Mouse (Mus musculus): ENCODE measurements at regions not wholly inside any gene's neighbourhood (a gene's known extent, or its start where the extent isn't known, plus 50 kb on each side); places are given as distances from the start of the nearest gene placed in this dataset.

- TF ChIP-seq EP300 (IDR thresholded peaks at IDR 0.05; ENCODE audit: low read depth) (no peak), CTCF (IDR thresholded peaks at IDR 0.05; ENCODE audit: low read depth) (no peak)
- no peaks in the 10 kb centered on the region for H3K9me3 ChIP-seq (replicated peaks; ENCODE audit: control insufficient read depth, low read length)
- H3K27ac ChIP-seq (ENCODE audit: low read depth): no peak overlapping the region
- DNase-seq (ENCODE audit: low spot score) (no peak), ATAC-seq (ENCODE audit: insufficient read depth, low read depth) (no peak)
- no peaks in the 10 kb centered on the region for H3K27me3 ChIP-seq (ENCODE audit: control insufficient read depth, insufficient read depth, low read length)
- H3K4me1 ChIP-seq (ENCODE audit: control insufficient read depth, insufficient read depth): peaks cover 7% of the 10 kb centered on the region
- H3K36me3 ChIP-seq (replicated peaks; ENCODE audit: control insufficient read depth, insufficient read depth, low read length): no peaks in the 10 kb centered on the region
- H3K9ac ChIP-seq (replicated peaks; ENCODE audit: low read depth, low read length): no peak overlapping the region
- no peak overlapping the region for H3K4me3 ChIP-seq (ENCODE audit: low read depth, low read length)
- 78% methylated on average over 9 of the region's 9 CpGs for WGBS
- no peak overlapping the region for H3K4me2 ChIP-seq (ENCODE audit: low read depth, low read length)
Observed at GRCm38 (mm10) chr12:78072935-78073334, 121.1 kb upstream of the Gm6657 start.

DNA sequence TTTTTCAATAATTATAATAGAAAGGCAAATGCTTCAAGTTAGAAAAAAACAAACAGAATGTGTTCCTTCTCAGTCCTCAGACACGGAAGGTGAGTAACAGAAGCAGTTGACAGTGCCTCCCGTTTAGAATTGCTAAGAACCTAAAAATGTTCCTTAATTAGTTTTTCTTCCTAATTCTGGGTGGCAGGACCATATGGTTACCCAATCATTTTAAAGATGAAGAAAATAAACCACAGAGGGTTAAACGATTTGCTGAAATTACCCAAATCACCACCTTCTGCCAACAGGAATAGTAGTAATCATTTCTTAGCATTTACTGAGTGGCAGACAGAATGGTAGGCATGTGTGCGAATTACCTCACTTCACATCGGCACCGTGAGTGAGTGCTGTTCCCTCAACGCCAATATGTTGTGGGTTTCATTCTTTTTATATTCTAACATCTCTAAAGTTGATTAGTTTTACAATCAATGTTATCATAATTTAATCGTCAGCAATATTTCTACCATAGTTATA lies 119.7 kb upstream of the Gm6657 start:
- ATAC-seq (ENCODE audit: insufficient read depth, low read depth): no peak
- no peak overlapping the region for H3K4me3 ChIP-seq (ENCODE audit: low read depth, low read length)
- TF ChIP-seq EP300 (IDR thresholded peaks at IDR 0.05; ENCODE audit: low read depth): no peak
- no peak for TF ChIP-seq CTCF (IDR thresholded peaks at IDR 0.05; ENCODE audit: low read depth)
- H3K27me3 ChIP-seq (ENCODE audit: control insufficient read depth, insufficient read depth, low read length): no peaks in the 10 kb centered on the region
- H3K36me3 ChIP-seq (replicated peaks; ENCODE audit: control insufficient read depth, insufficient read depth, low read length): no peaks in the 10 kb centered on the region
- WGBS: 85% methylated on average over 8 of the region's 8 CpGs
- no peaks in the 10 kb centered on the region for H3K9me3 ChIP-seq (replicated peaks; ENCODE audit: control insufficient read depth, low read length)
- peaks cover 7% of the 10 kb centered on the region for H3K4me1 ChIP-seq (ENCODE audit: control insufficient read depth, insufficient read depth)
- H3K4me2 ChIP-seq (ENCODE audit: low read depth, low read length): no peak overlapping the region
- H3K9ac ChIP-seq (replicated peaks; ENCODE audit: low read depth, low read length): no peak overlapping the region
- DNase-seq (ENCODE audit: low spot score): no peak
- H3K27ac ChIP-seq (ENCODE audit: low read depth): no peak overlapping the region

DNA sequence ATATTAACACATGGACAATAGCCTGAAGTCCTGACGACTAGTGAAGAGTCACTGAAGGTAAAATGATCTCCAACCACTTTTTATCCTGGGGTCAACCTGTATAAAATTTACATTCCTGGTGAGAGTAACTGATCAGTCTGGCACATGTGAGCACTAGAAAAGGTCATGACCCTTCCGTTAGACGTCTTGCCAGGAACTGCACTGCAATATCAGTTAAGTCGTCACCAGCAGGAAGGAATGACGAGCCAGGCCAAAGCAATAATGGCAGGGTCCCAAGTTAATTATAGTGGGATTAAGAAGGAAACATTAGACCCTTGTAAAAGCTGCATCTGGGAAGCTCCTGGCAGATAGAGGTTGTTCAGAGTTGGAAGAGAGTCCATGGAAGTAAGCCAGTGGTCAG lies 116.8 kb upstream of the Gm6657 start:
- no peaks in the 10 kb centered on the region for H3K9me3 ChIP-seq (replicated peaks; ENCODE audit: control insufficient read depth, low read length)
- H3K27ac ChIP-seq (ENCODE audit: low read depth): no peak overlapping the region
- no peaks in the 10 kb centered on the region for H3K36me3 ChIP-seq (replicated peaks; ENCODE audit: control insufficient read depth, insufficient read depth, low read length)
- no peak overlapping the region for H3K4me2 ChIP-seq (ENCODE audit: low read depth, low read length)
- TF ChIP-seq CTCF (IDR thresholded peaks at IDR 0.05; ENCODE audit: low read depth): no peak
- TF ChIP-seq EP300 (IDR thresholded peaks at IDR 0.05; ENCODE audit: low read depth): no peak
- no peak overlapping the region for H3K4me3 ChIP-seq (ENCODE audit: low read depth, low read length)
- no peaks in the 10 kb centered on the region for H3K27me3 ChIP-seq (ENCODE audit: control insufficient read depth, insufficient read depth, low read length)
- no peak overlapping the region for H3K9ac ChIP-seq (replicated peaks; ENCODE audit: low read depth, low read length)
- WGBS: 22% methylated on average over 5 of the region's 5 CpGs
- H3K4me1 ChIP-seq (ENCODE audit: control insufficient read depth, insufficient read depth): peaks cover 7% of the 10 kb centered on the region
- DNase-seq (ENCODE audit: low spot score): peak; percentile 33
- ATAC-seq (ENCODE audit: insufficient read depth, low read depth): no peak

- H3K4me2 ChIP-seq (ENCODE audit: low read depth, low read length): no peak overlapping the region
- no peak overlapping the region for H3K27ac ChIP-seq (ENCODE audit: low read depth)
- no peak for TF ChIP-seq CTCF (IDR thresholded peaks at IDR 0.05; ENCODE audit: low read depth)
- TF ChIP-seq EP300 (IDR thresholded peaks at IDR 0.05; ENCODE audit: low read depth): no peak
- WGBS: 51% methylated on average over 1 of the region's 1 CpGs
- no peak overlapping the region for H3K4me3 ChIP-seq (ENCODE audit: low read depth, low read length)
- H3K9ac ChIP-seq (replicated peaks; ENCODE audit: low read depth, low read length): no peak overlapping the region
- no peaks in the 10 kb centered on the region for H3K9me3 ChIP-seq (replicated peaks; ENCODE audit: control insufficient read depth, low read length)
- no peak for DNase-seq (ENCODE audit: low spot score)
- no peaks in the 10 kb centered on the region for H3K27me3 ChIP-seq (ENCODE audit: control insufficient read depth, insufficient read depth, low read length)
- peaks cover 5% of the 10 kb centered on the region for H3K4me1 ChIP-seq (ENCODE audit: control insufficient read depth, insufficient read depth)
- no peaks in the 10 kb centered on the region for H3K36me3 ChIP-seq (replicated peaks; ENCODE audit: control insufficient read depth, insufficient read depth, low read length)
- ATAC-seq (ENCODE audit: insufficient read depth, low read depth): no peak
Observed at GRCm38 (mm10) chr12:78082163-78082562, 111.9 kb upstream of the Gm6657 start.

- H3K9me3 ChIP-seq (replicated peaks; ENCODE audit: control insufficient read depth, low read length): 0 out of 2 replicates have a peak, but pooled peaks cover 4% of the 10 kb centered on the region
- DNase-seq (ENCODE audit: low spot score) (no peak), ATAC-seq (ENCODE audit: insufficient read depth, low read depth) (no peak)
- no peak overlapping the region for H3K4me3 ChIP-seq (ENCODE audit: low read depth, low read length)
- no peaks in the 10 kb centered on the region for H3K4me1 ChIP-seq (ENCODE audit: control insufficient read depth, insufficient read depth)
- no peak overlapping the region for H3K9ac ChIP-seq (replicated peaks; ENCODE audit: low read depth, low read length)
- H3K36me3 ChIP-seq (replicated peaks; ENCODE audit: control insufficient read depth, insufficient read depth, low read length): no peaks in the 10 kb centered on the region
- no peak overlapping the region for H3K27ac ChIP-seq (ENCODE audit: low read depth)
- no peaks in the 10 kb centered on the region for H3K27me3 ChIP-seq (ENCODE audit: control insufficient read depth, insufficient read depth, low read length)
- TF ChIP-seq EP300 (IDR thresholded peaks at IDR 0.05; ENCODE audit: low read depth): no peak
- no peak for TF ChIP-seq CTCF (IDR thresholded peaks at IDR 0.05; ENCODE audit: low read depth)
- H3K4me2 ChIP-seq (ENCODE audit: low read depth, low read length): no peak overlapping the region
- WGBS: 81% methylated on average over 5 of the region's 5 CpGs
Observed at GRCm38 (mm10) chr12:78086016-78086415, 108.0 kb upstream of the Gm6657 start.

DNA sequence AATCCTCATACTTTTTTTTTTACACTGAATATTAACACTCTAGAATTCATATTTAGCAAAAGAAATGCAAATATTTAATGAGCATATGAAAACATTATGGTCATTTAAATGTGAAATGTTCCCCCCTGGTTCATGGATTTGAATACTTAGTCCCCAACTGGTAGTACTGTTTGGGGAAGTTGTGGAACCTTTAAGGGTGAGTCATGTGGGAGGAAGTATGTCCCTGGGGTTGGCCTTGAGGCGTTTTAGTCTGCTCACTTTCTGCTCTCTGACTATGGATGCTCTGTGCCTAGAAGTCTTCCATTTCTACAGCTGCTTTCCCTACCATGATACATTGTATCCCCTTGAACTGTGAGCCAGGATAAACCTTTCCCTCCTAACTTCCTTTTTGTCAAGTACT lies 106.1 kb upstream of the Gm6657 start:
- no peaks in the 10 kb centered on the region for H3K4me1 ChIP-seq (ENCODE audit: control insufficient read depth, insufficient read depth)
- no peak for TF ChIP-seq CTCF (IDR thresholded peaks at IDR 0.05; ENCODE audit: low read depth)
- TF ChIP-seq EP300 (IDR thresholded peaks at IDR 0.05; ENCODE audit: low read depth): no peak
- H3K9me3 ChIP-seq (replicated peaks; ENCODE audit: control insufficient read depth, low read length): 0 out of 2 replicates have a peak, but pooled peaks cover 4% of the 10 kb centered on the region
- ATAC-seq (ENCODE audit: insufficient read depth, low read depth) (no peak), DNase-seq (ENCODE audit: low spot score) (no peak)
- 23% methylated on average over 1 of the region's 1 CpGs for WGBS
- no peaks in the 10 kb centered on the region for H3K27me3 ChIP-seq (ENCODE audit: control insufficient read depth, insufficient read depth, low read length)
- H3K36me3 ChIP-seq (replicated peaks; ENCODE audit: control insufficient read depth, insufficient read depth, low read length): no peaks in the 10 kb centered on the region
- no peak overlapping the region for H3K27ac ChIP-seq (ENCODE audit: low read depth)
- H3K9ac ChIP-seq (replicated peaks; ENCODE audit: low read depth, low read length): no peak overlapping the region
- H3K4me3 ChIP-seq (ENCODE audit: low read depth, low read length): no peak overlapping the region
- H3K4me2 ChIP-seq (ENCODE audit: low read depth, low read length): no peak overlapping the region

All from heart, postnatal 0 days (tissue).